Mouse (Mus musculus): ENCODE measurements at regions not wholly inside any gene's neighbourhood (a gene's known extent, or its start where the extent isn't known, plus 50 kb on each side); places are given as distances from the start of the nearest gene placed in this dataset.

DNA sequence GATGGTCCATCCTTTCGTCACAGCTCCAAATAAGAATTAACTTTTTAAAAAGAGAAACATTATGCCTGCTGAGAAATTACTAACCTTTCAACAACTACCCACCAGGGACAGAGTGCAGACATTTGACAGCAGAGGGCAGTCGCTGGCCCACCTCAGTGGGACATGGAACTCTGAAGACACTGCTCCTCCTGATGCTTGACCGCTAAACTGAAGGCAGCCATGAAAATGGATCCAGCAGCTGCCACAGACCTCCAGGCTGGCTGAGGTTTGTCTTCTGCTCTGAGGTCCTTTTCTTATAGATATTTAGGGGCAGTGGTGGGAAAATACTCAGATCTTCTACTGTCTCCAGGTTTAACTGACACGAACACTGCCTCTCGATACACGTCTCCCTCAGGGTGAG, 265.7 kb upstream of the Gm5148 start:
- no peaks in the 10 kb centered on the region for H3K9me3 ChIP-seq (replicated peaks; ENCODE audit: insufficient read depth, low read length)
- H3K27ac ChIP-seq (ENCODE audit: control insufficient read depth, low read depth, low read length), result no peak overlapping the region
- DNase-seq (ENCODE audit: low read depth, low spot score), result no peak
- H3K27me3 ChIP-seq (ENCODE audit: control insufficient read depth in 1 of 2, insufficient read depth in 2 of 2, low read length in 2 of 2), result peaks cover 0 to 1% of the 10 kb centered on the region in 2 experiments; a peak in 1 of 4 replicates
- H3K36me3 ChIP-seq (ENCODE audit: control insufficient read depth in 1 of 2, insufficient read depth in 2 of 2, low read length in 2 of 2), result no peaks in the 10 kb centered on the region
- no peak overlapping the region for H3K9ac ChIP-seq (ENCODE audit: control insufficient read depth, low read depth, low read length, poor library complexity, severe bottlenecking)
- H3K4me3 ChIP-seq (ENCODE audit: control insufficient read depth in 1 of 2, insufficient read depth in 1 of 2, low read depth in 2 of 2, low read length in 2 of 2), result no peak overlapping the region
- no peaks in the 10 kb centered on the region for H3K4me1 ChIP-seq (ENCODE audit: control insufficient read depth in 1 of 2, insufficient read depth in 2 of 2, low read length in 2 of 2)
- no peak for TF ChIP-seq SIN3A (IDR thresholded peaks at IDR 0.05; ENCODE audit: low read length)
- H3K79me2 ChIP-seq (ENCODE audit: control insufficient read depth, insufficient read depth, low read length, poor library complexity), result no peaks in the 10 kb centered on the region

DNA sequence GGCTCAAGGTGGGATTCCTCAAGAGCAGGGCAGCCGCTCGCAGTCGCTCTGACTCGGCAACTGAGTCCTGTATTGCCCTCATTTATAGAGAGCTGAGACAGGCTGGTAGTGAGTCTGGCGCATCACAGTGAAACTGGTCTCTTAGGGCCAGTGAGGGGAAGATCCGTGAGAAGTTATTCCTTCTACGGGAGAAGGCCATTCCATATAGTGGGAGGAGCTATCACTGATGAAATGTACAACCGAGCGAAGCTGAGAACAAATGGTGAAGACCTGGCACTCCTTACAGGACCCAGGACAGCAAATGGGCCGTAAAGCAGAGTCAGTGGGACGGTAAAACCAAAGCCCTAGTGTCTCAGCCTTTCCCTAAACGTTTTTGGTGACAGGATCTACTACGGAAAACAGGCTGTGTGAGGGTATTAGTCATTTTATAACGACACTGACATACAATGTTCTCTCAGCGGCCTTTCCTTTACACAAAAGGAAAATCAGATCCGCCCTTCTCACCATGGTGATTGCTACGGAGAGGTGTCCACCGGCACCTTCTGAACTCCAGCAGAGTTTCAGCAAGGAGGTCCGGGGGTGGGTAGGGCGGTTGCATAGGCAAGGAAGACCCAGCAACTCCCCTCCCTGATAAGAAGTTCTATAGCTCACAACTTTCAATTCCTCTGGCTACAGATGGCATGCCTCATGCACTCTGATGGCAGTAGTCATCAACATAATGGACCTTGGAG, 263.6 kb upstream of the Gm5148 start:
- TF ChIP-seq MAX (IDR thresholded peaks at IDR 0.05; ENCODE audit: low read length), result no peak
- no peak for TF ChIP-seq TAL1 (IDR thresholded peaks at IDR 0.05; ENCODE audit: low read length)
- no peak for TF ChIP-seq BHLHE40 (IDR thresholded peaks at IDR 0.05; ENCODE audit: borderline replicate concordance, low read depth, low read length)
- no peak for TF ChIP-seq MAFK (IDR thresholded peaks at IDR 0.05; ENCODE audit: borderline replicate concordance, low read depth, low read length)
- TF ChIP-seq POLR2AphosphoS5 (IDR thresholded peaks at IDR 0.05; ENCODE audit: borderline replicate concordance, low read depth, low read length), result no peak
- no peak for TF ChIP-seq SIN3A (IDR thresholded peaks at IDR 0.05; ENCODE audit: low read length)
- TF ChIP-seq HCFC1 (IDR thresholded peaks at IDR 0.05; ENCODE audit: low read depth, low read length), result no peak
- no peak for TF ChIP-seq NELFE (IDR thresholded peaks at IDR 0.05; ENCODE audit: low read depth, low read length)
- TF ChIP-seq MYB (IDR thresholded peaks at IDR 0.05; ENCODE audit: low read depth, low read length), result no peak
- no peak for TF ChIP-seq CHD2 (IDR thresholded peaks at IDR 0.05; ENCODE audit: low read length)
- no peak for TF ChIP-seq MXI1 (IDR thresholded peaks at IDR 0.05; ENCODE audit: low read depth, low read length)
- TF ChIP-seq RAD21 (IDR thresholded peaks at IDR 0.05; ENCODE audit: low read depth, low read length), result no peak
- TF ChIP-seq POLR2A (IDR thresholded peaks at IDR 0.05; ENCODE audit: control insufficient read depth in 1 of 2, insufficient read depth in 1 of 2, low read depth in 1 of 2, low read length in 2 of 2, poor library complexity in 1 of 2), result no peak
- TF ChIP-seq UBTF (IDR thresholded peaks at IDR 0.05; ENCODE audit: borderline replicate concordance, insufficient read depth, low read depth, low read length), result no peak
- TF ChIP-seq KAT2A (conservative IDR thresholded peaks at IDR 0.05; ENCODE audit: low read depth, low read length), result no peak
- no peak for TF ChIP-seq NRF1 (IDR thresholded peaks at IDR 0.05; ENCODE audit: insufficient read depth, low read depth, low read length, poor library complexity, severe bottlenecking)
- TF ChIP-seq MYC (IDR thresholded peaks at IDR 0.05; ENCODE audit: low read depth, low read length), result no peak
- TF ChIP-seq ZKSCAN1 (IDR thresholded peaks at IDR 0.05; ENCODE audit: low read depth, low read length), result no peak
- no peak for TF ChIP-seq ZNF384 (IDR thresholded peaks at IDR 0.05; ENCODE audit: low read depth, low read length)
- no peak for TF ChIP-seq CTCF (IDR thresholded peaks at IDR 0.05 in 2 of 3, conservative IDR thresholded peaks at IDR 0.05 in 1 of 3; ENCODE audit: control insufficient read depth in 1 of 3, insufficient read depth in 1 of 3, low read depth in 2 of 3, low read length in 3 of 3, poor library complexity in 1 of 3, severe bottlenecking in 1 of 3)
- Histone ChIP-seq H3K9ac (ENCODE audit: control insufficient read depth, low read depth, low read length, poor library complexity, severe bottlenecking) (no peak overlapping the region), H3K36me3 (ENCODE audit: control insufficient read depth in 1 of 2, insufficient read depth in 2 of 2, low read length in 2 of 2) (no peaks in the 10 kb centered on the region), H3K4me1 (ENCODE audit: control insufficient read depth in 1 of 2, insufficient read depth in 2 of 2, low read length in 2 of 2) (no peaks in the 10 kb centered on the region), H3K9me3 (replicated peaks; ENCODE audit: insufficient read depth, low read length) (no peaks in the 10 kb centered on the region), H3K79me2 (ENCODE audit: control insufficient read depth, insufficient read depth, low read length, poor library complexity) (no peaks in the 10 kb centered on the region), H3K4me3 (ENCODE audit: control insufficient read depth in 1 of 2, insufficient read depth in 1 of 2, low read depth in 2 of 2, low read length in 2 of 2) (no peak overlapping the region), H3K27ac (ENCODE audit: control insufficient read depth, low read depth, low read length) (no peak overlapping the region), H3K27me3 (ENCODE audit: control insufficient read depth in 1 of 2, insufficient read depth in 2 of 2, low read length in 2 of 2) (peaks cover 0 to 1% of the 10 kb centered on the region in 2 experiments; a peak in 2 of 4 replicates)
- DNase-seq (ENCODE audit: low read depth, low spot score), result no peak
